Mouse (Mus musculus) ES-E14 (cell line): Measurements from ENCODE around the gene Isca1.

ENCODE experiments used
- ZC3H11A ChIP-seq: IDR thresholded peaks from 2 replicates; pipeline ENCODE4 v1.6.1; 2012; ENCODE audit warnings: low read depth, mild to moderate bottlenecking, inconsistent platforms, low read length, borderline replicate concordance
- ZNF384 ChIP-seq: IDR thresholded peaks from 2 replicates; pipeline ENCODE4 v1.6.1; 2012; ENCODE audit warnings: low read depth, low read length, inconsistent platforms

DNA sequence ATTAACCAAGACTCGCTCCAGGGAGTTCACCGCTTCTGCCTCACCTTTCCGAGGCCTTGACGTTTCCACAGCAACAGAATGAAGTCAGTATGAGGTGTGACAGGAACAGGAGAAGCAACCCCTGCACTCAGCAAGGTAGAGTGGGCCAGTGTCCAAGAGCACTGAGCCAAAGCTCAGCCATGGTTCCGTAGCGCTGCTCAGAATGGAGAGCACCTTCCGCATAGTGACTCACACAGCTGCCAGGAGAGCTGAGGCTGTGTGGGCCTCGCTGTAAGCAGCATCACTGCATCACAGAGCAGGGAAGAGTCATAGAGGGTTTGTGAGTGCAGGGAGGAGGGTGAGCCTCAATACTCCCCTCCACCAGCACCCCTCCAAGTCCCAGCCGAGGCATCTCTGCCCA lies 22.9 kb downstream of the Isca1 start, which contains the start of gene 1700014D04Rik:
- TF ChIP-seq ZC3H11A (no peak), ZNF384 (no peak)
